In genomic region chr12:73671540-73671939, GRCm38 (mm10) we compare ENCODE assay signal across 7 mouse cellular contexts.
DNase-seq lines count a peak whose midpoint lies in the region; ATAC-seq lines count a peak whose summit lies in the region.

No protein-coding gene starts in this region.

- no peaks in the 10 kb centered on the region for H3K36me3 ChIP-seq in heart, embryonic 12.5 days
- no peaks in the 10 kb centered on the region for H3K36me3 ChIP-seq in macrophage (ENCODE audit: inconsistent target)

- DNase-seq in ZHBTc4 (ENCODE audit: low read depth, low spot score): peak; percentile 34
- DNase-seq in right cerebral cortex, adult 2 months (ENCODE audit: low spot score in 2 of 2): no peak
- no peak for DNase-seq in retina, postnatal 1 day

- H3K4me1 ChIP-seq in heart, embryonic 12.5 days (replicated peaks): peaks cover 46% of the 10 kb centered on the region

- peaks cover 99% of the 10 kb centered on the region for H3K79me2 ChIP-seq in macrophage (ENCODE audit: inconsistent target)

- no peaks in the 10 kb centered on the region for H3K27me3 ChIP-seq in heart, embryonic 12.5 days (replicated peaks)

- H3K4me3 ChIP-seq in heart, embryonic 12.5 days: no peak overlapping the region
- H3K4me3 ChIP-seq in macrophage (ENCODE audit: inconsistent target): no peak overlapping the region

- H3K27ac ChIP-seq in heart, embryonic 12.5 days (ENCODE audit: poor library complexity, severe bottlenecking): 0 out of 2 replicates have a peak overlapping the region, but pooled peaks have one; percentile 34
- H3K27ac ChIP-seq in macrophage: peak overlapping the region; percentile 84

- no peak overlapping the region for H3K4me2 ChIP-seq in heart, embryonic 12.5 days

- 46% methylated on average over 3 of the region's 3 CpGs for WGBS in heart, embryonic 12.5 days
- 4% methylated on average over 3 of the region's 3 CpGs for WGBS in macrophage (ENCODE audit: missing documents)

- no peak overlapping the region for H3K9ac ChIP-seq in heart, embryonic 12.5 days

- ATAC-seq in CD4-positive, CD25-positive, alpha-beta regulatory T cell, adult 4 months: peak; percentile 31
- 0 out of 2 replicates have a peak, but pooled peaks have one; percentile 25 for ATAC-seq in heart, embryonic 12.5 days (ENCODE audit: insufficient number of reproducible peaks, low FRiP score)
- ATAC-seq in inflammation-experienced regulatory T-cells, adult 6 months: no peak

- no peaks in the 10 kb centered on the region for H3K9me3 ChIP-seq in heart, embryonic 12.5 days (replicated peaks)
